In genomic region chr6:29630216-29630615, GRCm38 (mm10) we compare ENCODE assay signal across 25 mouse cellular contexts.
"Had no signal": no experiment of that assay in that cellular context is flagged by ENCODE, and none has a peak within 500 bp of the region (broad histone marks: within the 10 kb centered on the region; RNA-seq: fewer than 3 reads in every experiment).

No protein-coding gene starts in this region.

- H3K4me1 ChIP-seq: embryonic facial prominence, embryonic 10.5 days; embryonic facial prominence, embryonic 12.5 days; embryonic facial prominence, embryonic 13.5 days; embryonic facial prominence, embryonic 15.5 days; forebrain, embryonic 12.5 days; forebrain, embryonic 13.5 days; forebrain, embryonic 15.5 days had no signal

- H3K36me3 ChIP-seq: embryonic facial prominence, embryonic 10.5 days; embryonic facial prominence, embryonic 12.5 days; embryonic facial prominence, embryonic 13.5 days; embryonic facial prominence, embryonic 15.5 days; forebrain, embryonic 10.5 days; forebrain, embryonic 12.5 days; forebrain, embryonic 15.5 days had no signal

- DNase-seq: cerebellum, adult 9-10 months; cerebellum, adult 9-11 months; cerebellum, postnatal 10 days; cerebellum, postnatal 14 days; cerebellum, postnatal 25 days; cerebellum, postnatal 36 days; embryo, embryonic 11 days; forebrain, postnatal 0 days; gastrocnemius, adult 2 months; gastrocnemius, postnatal 10 days; gastrocnemius, postnatal 14 days; gastrocnemius, postnatal 25 days; gastrocnemius, postnatal 36 days; heart, adult 11 months; heart, adult 18-20 months; heart, adult 2 months had no signal

- H3K9me3 ChIP-seq: embryonic facial prominence, embryonic 10.5 days; embryonic facial prominence, embryonic 12.5 days; embryonic facial prominence, embryonic 13.5 days; embryonic facial prominence, embryonic 15.5 days; forebrain, embryonic 10.5 days; forebrain, embryonic 12.5 days; forebrain, embryonic 13.5 days; forebrain, embryonic 15.5 days had no signal

- H3K27me3 ChIP-seq: embryonic facial prominence, embryonic 15.5 days; forebrain, embryonic 15.5 days had no signal

- H3K9ac ChIP-seq: embryonic facial prominence, embryonic 12.5 days; embryonic facial prominence, embryonic 13.5 days; embryonic facial prominence, embryonic 15.5 days; forebrain, embryonic 12.5 days; forebrain, embryonic 13.5 days; forebrain, embryonic 15.5 days; forebrain, postnatal 0 days had no signal

- H3K27ac ChIP-seq: embryonic facial prominence, embryonic 10.5 days; embryonic facial prominence, embryonic 12.5 days; embryonic facial prominence, embryonic 13.5 days; embryonic facial prominence, embryonic 15.5 days; forebrain, embryonic 10.5 days; forebrain, embryonic 12.5 days; forebrain, embryonic 13.5 days; forebrain, embryonic 15.5 days; gastrocnemius, adult 2 months; heart, adult 2 months had no signal

- H3K4me3 ChIP-seq: embryonic facial prominence, embryonic 10.5 days; embryonic facial prominence, embryonic 12.5 days; embryonic facial prominence, embryonic 13.5 days; embryonic facial prominence, embryonic 15.5 days; erythroblast, embryonic 14.5 days; forebrain, embryonic 10.5 days; forebrain, embryonic 12.5 days; forebrain, embryonic 13.5 days; forebrain, embryonic 15.5 days; gastrocnemius, adult 2 months; heart, adult 2 months had no signal
